Mouse (Mus musculus) olfactory bulb, adult 2 months (tissue): ENCODE results near the gene Cdca3. TPM values are rescaled to one million over a fixed set of nuclear protein-coding genes. Genes with fewer than 3 reads are reported as not detected.
A peak's percentile ranks its signal among the peaks of the same experiment; 100 is the strongest.
"Not testable (repeated sequence)": the region's sequence is repeated elsewhere in the genome, so short reads cannot be mapped to it uniquely, and the experiment has no call there.

Experiments
- H3K27ac ChIP-seq: fragments of 200-500 bp; 2 replicates; pipeline ENCODE4 v1.5.1; 2012; ENCODE audit warnings: low read depth, low read length; ENCODE audit not compliant: insufficient read depth
- H3K4me1 ChIP-seq: fragments of 200-500 bp; 2 replicates; pipeline ENCODE4 v1.6.1; 2012; ENCODE audit warnings: low read length; ENCODE audit not compliant: control insufficient read depth, insufficient read depth
- H3K4me3 ChIP-seq: fragments of 200-500 bp; 2 replicates; pipeline ENCODE4 v1.5.1; 2012; ENCODE audit warnings: mild to moderate bottlenecking, low read depth, low read length, moderate library complexity; ENCODE audit not compliant: insufficient read depth
- CTCF ChIP-seq: fragments of 200-500 bp; IDR thresholded peaks from 2 replicates; pipeline ENCODE4 v1.5.1; 2012; ENCODE audit warnings: low read depth, mild to moderate bottlenecking, low read length, moderate library complexity; ENCODE audit not compliant: insufficient read depth
- POLR2A ChIP-seq: fragments of 200-500 bp; IDR thresholded peaks from 2 replicates; pipeline ENCODE4 v1.6.1; 2012; ENCODE audit warnings: mild to moderate bottlenecking, low read depth, low read length, moderate library complexity; ENCODE audit not compliant: insufficient read depth
- WGBS: fragments of 180-500 bp; shearing (Covaris S2); methylation state at CpG from one replicate; pipeline ENCODE4 v1.1.7; 2018; 5-methylcytosine and 5-hydroxymethylcytosine counted together
- polyA plus RNA-seq: library from polyadenylated mRNA; stranded (reverse); fragments of >200 nt; gene quantifications from 2 replicates; pipeline ENCODE4 v1.2.4, GENCODE M21; 2012; ENCODE audit warnings: low replicate concordance; ENCODE audit not compliant: missing spikeins, insufficient read depth, insufficient read length

Cdca3 gene
- polyA plus RNA-seq, 1 experiment: not detected

DNA sequence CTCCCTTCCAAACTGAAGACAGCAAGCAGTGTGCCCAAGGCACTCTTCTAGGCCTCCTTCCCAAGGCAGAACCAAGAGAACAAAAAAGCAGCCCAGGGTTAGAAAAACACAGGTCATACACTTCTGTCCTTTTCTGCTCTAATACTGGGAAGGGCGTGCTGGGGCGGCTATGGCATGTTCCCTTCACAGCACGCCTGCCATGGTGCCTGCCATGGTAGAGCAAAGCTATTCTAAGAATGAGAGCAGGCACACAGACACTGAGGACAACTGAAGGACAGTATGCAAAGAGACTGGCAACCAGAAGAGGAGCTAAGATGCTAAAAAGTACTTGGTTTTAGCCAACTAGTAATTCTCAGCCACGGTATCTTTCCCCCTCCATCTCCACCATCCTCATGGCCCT lies 7.3 kb upstream of the Cdca3 start:
- TF ChIP-seq CTCF: no peak
- TF ChIP-seq POLR2A: no peak
- WGBS: 94% methylated on average over 4 of the region's 4 CpGs

GRCm38 (mm10) chr6:124828101-124828592 lies 1.2 kb upstream of the Cdca3 start:
- TF ChIP-seq POLR2A: no peak
- Histone ChIP-seq H3K27ac (0 out of 2 replicates have a peak overlapping the region, but pooled peaks have one; percentile 14), H3K4me1 (peaks cover 11% of the 10 kb centered on the region), H3K4me3 (peak overlapping the region; percentile 42)
- WGBS: 13% methylated on average over 10 of the region's 10 CpGs

More for the DNA sequence above, 7.3 kb upstream of the Cdca3 start:
- Histone ChIP-seq H3K4me1 (0 out of 2 replicates have a peak, but pooled peaks cover 4% of the 10 kb centered on the region), H3K27ac (no peak overlapping the region), H3K4me3 (no peak overlapping the region)

DNA sequence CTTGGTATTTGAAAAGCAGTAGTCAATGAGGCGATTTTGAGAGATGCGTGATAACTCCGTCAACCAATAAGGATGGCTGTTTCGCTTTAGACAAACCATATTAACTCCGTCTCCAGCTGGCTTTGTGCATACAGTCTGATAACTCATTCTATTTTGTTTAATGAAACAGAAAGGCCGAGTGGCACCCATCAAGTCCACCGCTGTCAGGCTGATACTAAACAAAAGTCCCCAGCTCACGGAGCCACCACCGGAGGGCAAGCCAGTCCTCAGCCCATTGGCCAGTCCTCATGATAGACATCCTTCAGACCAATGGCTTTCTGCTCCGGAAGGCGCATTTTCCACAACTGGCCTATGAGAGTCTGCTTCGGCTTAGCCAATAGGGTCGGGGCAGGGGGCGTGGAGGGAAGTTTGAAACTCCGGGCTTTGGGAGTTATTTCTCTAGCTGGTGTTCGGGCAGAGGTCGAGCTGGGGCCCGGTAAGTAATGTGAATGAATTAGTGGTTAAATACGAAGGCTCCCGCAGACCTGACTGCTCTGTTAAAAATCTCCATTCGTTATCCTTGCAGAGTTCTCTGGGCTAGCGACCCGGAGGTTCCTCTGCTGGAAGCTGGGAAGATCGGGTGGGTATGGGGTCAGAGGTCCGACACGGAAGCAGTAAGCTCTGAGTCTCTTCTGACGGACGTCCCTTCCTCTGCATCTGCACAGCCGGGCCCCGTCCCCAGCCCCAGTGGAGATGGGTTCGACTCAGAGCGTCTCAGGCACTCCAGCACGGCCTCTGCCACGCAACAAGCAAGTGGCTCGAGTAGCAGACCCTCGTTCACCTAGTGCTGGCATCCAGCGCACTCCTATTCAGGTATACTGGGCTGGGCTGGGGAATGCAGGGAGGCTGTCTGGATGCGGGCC lies 703 bp downstream of the Cdca3 start:
- H3K4me1 ChIP-seq: peaks cover 11% of the 10 kb centered on the region
- 0 out of 2 replicates have a peak, but pooled peaks have one; percentile 21 for TF ChIP-seq POLR2A
- TF ChIP-seq CTCF: no peak
- under 1% methylated on average over 38 of the region's 38 CpGs for WGBS
- H3K27ac ChIP-seq: peak overlapping the region; percentile 74
- H3K4me3 ChIP-seq: peak overlapping the region; percentile 35

DNA sequence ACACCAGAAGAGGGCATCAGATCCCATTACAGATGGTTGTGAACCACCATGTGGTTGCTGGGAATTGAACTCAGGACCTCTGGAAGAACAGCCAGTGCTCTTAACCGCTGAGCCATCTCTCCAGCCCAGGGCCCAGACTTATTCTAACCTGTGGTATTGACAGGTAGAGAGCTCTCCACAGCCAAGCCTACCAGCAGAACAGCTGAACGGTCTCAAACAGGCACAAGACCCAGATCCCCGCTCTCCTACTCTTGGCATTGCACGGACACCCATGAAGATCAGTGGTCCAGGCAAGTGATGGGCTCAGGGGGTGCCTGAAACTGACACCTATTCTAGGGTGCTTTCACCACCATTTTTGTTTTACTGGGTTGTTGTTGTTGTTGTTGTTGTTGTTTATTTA lies 1.9 kb downstream of the Cdca3 start:
- H3K27ac ChIP-seq, H3K4me3 ChIP-seq: not testable (repeated sequence)
- WGBS: 92% methylated on average over 4 of the region's 4 CpGs
- H3K4me1 ChIP-seq: peaks cover 11% of the 10 kb centered on the region

- Histone ChIP-seq H3K27ac (no peak overlapping the region), H3K4me3 (no peak overlapping the region), H3K4me1 (peaks cover 11% of the 10 kb centered on the region)
- 86% methylated on average over 8 of the region's 8 CpGs for WGBS
- TF ChIP-seq POLR2A (no peak), CTCF (no peak)
Observed at GRCm38 (mm10) chr6:124831649-124832048, 2.3 kb downstream of the Cdca3 start.

DNA sequence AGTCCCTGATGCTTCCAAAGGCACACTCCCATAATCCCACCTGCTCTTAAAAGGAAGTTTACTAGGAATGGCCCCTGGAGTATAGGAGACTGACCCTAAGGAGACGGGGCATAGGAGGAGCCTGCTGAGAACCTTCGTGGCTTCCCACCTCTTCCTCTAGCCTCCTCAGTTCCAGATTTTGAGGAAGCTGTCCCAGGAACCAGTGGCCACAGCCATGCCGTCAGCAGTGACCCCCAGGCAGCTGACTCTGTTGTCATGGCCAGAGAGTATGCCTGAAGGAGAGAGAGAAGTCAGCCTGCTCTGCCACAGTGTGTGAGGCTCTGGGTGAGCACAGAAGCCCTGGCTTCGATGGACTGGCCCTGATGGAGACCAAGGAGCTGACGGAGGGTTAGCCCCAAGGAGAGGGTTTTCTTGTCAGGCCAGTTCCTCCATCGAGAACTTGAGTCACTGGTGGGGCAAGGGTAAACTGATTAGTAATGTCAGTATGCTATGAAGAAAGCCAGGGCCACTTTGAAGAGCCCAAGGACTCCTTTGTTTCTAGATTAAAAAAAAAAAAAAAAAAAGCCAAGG lies 5.2 kb downstream of the Cdca3 start:
- H3K27ac ChIP-seq: no peak overlapping the region
- 88% methylated on average over 6 of the region's 6 CpGs for WGBS
- no peak for TF ChIP-seq POLR2A
- TF ChIP-seq CTCF: no peak
- H3K4me3 ChIP-seq: no peak overlapping the region
- H3K4me1 ChIP-seq: peaks cover 5% of the 10 kb centered on the region

- Histone ChIP-seq H3K27ac (no peak overlapping the region), H3K4me1 (no peaks in the 10 kb centered on the region), H3K4me3 (no peak overlapping the region)
- no peak for TF ChIP-seq CTCF
- no peak for TF ChIP-seq POLR2A
- 84% methylated on average over 10 of the region's 10 CpGs for WGBS
Observed at GRCm38 (mm10) chr6:124835531-124835930, 6.2 kb downstream of the Cdca3 start.

DNA sequence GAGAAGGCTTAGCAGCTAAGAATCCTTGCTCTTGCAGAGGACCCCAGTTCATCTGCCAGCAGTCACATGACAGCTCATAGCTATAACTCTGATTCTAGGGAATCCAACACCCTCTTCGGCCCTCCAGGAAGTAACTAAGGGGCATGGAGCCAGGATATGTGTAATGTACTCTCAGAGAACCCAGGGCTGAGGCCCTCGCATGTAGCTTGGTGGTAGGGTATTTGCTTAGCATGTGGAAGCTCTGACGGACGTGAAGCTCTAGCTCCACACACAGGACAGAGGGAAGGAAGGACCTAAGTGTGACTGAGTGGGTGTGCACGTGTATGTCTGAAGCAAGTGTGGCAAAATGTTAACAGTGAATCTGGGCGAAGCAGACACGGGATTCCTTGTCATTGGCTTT lies 7.1 kb downstream of the Cdca3 start:
- TF ChIP-seq CTCF (no peak), POLR2A (no peak)
- H3K4me3 ChIP-seq: no peak overlapping the region
- 78% methylated on average over 7 of the region's 7 CpGs for WGBS
- H3K27ac ChIP-seq: no peak overlapping the region
- H3K4me1 ChIP-seq: no peaks in the 10 kb centered on the region

- Histone ChIP-seq H3K4me3 (no peak overlapping the region), H3K27ac (no peak overlapping the region), H3K4me1 (no peaks in the 10 kb centered on the region)
- WGBS: 27% methylated on average over 8 of the region's 8 CpGs
- no peak for TF ChIP-seq CTCF
- no peak for TF ChIP-seq POLR2A
Observed at GRCm38 (mm10) chr6:124839805-124840204, 10.5 kb downstream of the Cdca3 start.
